Mouse (Mus musculus) gastrocnemius, postnatal 10 days (tissue): ENCODE data around the gene Dusp1. TPM values are rescaled to one million over a fixed set of nuclear protein-coding genes. Genes with fewer than 3 reads are reported as not detected.
A peak's percentile ranks its signal among the peaks of the same experiment; 100 is the strongest.

Experiments used
- DNase-seq: peaks from one replicate; pipeline ENCODE4 v3.0.0; 2021; ENCODE audit warnings: mixed read lengths
- total RNA-seq, 2 experiments: library from RNA; stranded (reverse); gene quantifications; 2 replicates each; pipeline ENCODE4 v1.2.3; 2021

Gene Dusp1
- total RNA-seq, 2 experiments from 2014 or later = 40.3 to 43.3 TPM

DNA sequence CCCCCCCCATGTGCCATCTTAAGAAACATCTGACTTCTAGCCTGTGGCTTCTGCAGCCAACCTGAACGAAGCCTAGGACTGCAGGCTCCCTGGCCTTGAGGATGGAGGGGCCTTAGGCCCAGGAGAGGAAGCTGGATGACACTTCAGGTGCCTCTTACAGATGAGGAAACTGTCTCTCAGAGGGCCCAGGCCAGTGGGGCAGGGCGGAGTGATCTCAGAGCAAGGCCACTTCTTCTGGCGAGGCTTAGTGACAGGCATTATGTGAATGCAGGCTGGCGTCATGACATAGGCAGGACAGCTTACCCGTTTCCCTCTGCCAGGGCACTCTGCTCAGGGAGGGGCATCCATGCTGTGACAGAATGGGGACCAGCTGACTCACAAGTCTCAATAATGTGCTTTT is 60.1 kb downstream of the Dusp1 start:
- DNase-seq = no peak

DNA sequence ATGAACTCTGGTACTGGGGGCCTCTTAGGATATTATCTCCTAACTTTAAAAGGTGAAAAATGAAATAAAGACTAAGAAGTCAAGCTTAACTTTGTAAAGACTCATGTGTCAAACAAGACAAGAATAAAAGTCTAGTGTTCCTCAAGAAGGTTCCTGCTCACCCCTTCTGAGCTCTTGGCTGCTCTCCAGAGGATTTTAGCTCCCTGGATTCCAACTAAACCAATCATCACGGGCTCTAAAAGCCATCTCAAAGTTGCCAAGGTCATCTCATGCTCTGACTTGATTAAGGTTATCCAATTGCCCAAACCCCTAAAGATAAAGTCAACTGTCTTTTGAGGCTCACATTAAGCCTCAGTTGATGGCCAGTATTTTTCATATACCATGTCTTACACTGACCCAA is 63.3 kb downstream of the Dusp1 start:
- no peak for DNase-seq

DNA sequence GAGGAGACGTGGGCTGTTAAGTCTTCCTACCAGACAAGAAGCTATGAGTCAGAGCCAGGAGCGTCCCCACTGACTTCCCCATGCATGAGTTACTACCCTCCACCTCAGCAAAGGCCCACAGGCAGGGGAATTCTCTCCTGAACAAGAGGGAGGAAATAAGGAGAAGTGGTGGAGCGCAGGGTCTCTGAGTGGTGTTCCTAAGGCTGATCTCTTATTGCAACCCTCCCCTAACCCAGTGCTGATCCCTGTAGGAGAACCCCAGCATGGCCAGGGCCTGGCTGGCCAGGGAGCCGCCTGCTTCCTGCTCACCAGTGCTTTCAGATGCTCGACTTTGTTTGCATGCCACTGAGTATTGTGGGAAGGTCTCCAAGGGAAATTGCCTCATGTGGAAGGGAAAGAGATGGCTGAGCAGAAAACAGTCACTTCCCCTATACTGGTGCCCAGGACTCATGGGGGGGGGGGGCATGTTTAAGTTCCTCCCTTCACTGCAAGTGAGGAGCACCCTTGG is 64.5 kb downstream of the Dusp1 start:
- DNase-seq = no peak

DNA sequence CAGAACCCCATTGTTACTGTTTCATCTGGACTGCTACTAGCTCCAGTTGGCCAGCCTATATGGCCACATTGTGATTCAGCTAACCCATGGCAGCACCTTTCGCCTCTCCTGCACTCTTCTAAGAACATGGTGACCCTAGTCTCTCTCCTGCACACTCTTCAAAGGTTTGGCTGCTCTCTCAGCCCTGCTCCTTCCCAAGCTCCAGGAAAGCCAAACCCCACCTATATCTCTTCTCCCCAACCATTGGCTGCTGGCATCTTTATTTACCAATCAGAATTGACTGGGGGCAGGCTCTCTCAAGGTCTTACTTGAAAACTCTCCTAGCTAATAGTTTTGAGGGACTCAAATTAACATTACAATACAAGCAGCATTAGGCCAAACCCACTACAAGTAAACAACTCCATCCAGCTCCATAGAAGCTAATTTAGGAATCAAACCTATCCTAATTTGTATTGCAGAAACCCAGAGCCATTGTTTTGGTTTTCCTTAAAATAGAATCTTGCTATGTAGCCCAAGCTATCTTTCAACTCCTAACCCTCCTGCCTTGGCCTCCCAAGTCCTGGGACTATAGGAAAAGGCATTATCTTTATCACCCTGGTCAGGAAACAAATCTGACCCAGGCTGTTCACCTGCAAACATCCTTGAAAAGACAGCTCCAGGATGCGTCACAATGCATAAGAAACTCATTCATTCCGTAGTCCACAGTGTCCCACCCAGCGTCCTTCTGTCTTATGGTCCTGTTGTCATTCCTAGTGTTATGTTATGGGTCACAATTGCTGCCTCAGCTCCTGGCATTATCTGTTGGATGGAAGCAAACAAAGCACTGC is 67.1 kb downstream of the Dusp1 start:
- DNase-seq = no peak

DNA sequence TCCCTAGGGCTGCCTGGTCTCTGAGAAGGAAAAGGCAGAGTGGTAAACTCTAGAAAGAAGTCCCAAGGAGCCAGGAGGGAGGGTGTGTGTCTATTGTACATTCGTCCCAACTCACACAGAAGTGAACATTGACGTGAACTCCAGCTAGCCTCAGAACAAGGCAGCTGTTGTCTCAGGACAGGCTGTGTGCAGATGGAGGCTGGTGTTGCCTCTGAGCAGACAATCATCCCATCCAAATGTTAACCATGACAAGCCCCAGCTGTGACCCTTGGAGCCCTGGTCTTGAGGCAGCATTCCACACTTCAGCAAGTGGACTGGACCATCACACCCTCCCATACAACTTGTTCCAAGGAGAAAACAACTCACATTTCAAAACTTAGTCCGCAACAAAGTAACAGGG is 69.7 kb downstream of the Dusp1 start:
- DNase-seq = no peak

DNA sequence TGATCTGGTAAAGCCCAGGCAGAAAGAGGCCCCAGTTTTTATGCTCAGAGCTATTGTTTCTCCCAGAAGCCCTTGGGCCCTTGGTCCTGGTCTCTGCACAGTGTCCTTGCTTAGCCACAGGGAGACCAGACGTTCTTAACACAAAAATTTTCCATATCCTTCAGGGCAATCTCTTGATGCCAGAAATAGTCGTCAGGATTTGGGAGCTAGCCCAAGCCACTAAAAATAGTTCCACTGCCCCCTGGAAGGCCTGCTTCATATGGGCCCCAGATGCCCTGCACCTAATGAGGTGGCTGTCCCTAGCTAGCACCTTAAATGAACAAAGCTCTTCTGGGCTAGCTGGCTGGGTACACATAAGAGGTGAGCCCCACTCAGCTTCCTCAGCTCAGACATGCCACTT is 71.0 kb downstream of the Dusp1 start:
- no peak for DNase-seq

DNA sequence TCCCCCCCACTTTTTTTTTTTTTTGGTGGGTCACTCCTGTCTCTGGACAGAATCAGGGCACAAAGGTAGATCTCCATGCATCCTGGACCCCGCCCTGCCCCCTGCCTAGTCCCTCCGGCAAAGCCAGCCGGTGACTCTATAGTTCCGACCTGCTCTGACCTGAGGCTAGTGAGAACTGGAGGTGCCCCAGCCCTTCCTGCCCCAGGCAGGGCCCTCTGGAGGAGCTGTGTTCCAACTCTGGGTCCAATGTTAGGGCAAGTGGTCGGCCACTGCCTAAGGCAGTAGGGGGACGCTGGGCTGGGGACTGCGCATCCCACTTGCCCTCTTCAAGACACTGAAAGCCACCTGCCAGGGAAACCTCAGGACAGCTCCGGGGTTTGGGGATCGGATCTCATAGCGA is 71.9 kb downstream of the Dusp1 start:
- no peak for DNase-seq

DNA sequence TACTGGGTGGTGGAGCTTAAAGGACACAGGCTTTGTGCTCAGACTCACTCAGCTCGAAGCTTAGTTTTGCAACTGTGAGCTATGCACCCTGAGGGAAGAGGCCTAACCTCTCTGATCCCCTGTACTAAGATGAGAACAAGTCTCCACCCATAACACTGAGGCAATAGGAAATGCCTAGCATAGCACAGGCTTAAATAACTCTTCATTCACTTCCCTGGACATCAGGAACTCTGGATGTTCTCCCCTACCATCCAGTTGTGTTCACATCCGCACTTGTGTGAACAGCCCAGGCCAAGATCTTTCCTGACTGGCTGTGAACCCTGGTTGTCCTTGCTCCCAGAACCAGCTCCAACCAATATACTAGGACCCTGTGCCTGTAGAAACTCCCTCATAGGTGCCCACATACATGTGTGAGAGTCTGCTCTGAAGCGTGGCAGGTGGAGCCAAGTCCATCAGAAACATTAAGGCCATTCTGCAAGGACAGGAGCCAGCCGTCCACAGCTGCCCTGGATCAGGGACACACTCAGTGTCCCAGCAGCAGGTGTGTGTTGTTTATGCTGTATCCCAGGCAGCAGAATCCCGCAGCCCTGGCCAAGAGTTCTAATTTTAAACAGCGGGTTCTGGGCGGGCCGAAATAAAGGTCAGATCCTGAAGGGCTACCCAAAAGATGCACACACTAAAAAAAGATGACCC is 73.1 kb downstream of the Dusp1 start:
- DNase-seq = peak; percentile 62

DNA sequence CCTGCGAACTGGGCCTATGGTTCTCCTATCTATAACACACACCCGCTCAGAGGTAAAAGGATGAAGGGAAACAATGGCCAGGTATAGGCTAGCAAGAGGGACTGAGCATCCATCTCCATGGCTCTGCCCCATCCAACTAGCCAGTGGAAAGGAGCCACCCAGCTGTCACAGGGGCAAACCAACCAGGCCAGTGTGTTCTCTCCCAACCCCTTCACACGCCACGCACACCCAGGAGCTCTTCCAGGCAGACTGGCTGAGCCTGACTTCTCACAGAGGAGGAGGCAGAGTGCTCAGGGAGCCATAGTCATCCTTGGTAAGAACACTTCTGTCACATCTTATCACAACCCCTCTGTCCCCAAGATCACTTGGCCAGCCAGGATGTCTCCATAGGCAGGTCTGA is 74.0 kb downstream of the Dusp1 start:
- DNase-seq = no peak

DNA sequence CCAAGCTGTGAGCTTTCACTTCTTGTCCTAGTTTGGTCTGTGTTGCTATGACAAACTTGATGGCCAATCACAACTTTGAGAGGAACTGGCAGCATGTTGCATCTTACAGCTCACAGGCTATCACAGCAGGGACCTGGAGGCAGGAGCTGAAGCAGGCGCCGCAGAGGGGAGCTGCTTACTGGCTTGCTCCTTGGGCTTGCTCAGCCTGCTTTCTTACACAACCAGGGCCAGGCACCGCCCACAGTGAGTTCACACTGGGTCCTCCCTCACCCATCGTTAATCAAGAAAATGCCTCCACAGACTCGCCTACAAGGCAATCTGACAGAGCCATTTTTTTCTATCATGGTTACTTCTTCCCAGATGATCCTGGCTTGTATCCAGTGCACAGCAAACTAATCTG is 74.7 kb downstream of the Dusp1 start:
- no peak for DNase-seq

DNA sequence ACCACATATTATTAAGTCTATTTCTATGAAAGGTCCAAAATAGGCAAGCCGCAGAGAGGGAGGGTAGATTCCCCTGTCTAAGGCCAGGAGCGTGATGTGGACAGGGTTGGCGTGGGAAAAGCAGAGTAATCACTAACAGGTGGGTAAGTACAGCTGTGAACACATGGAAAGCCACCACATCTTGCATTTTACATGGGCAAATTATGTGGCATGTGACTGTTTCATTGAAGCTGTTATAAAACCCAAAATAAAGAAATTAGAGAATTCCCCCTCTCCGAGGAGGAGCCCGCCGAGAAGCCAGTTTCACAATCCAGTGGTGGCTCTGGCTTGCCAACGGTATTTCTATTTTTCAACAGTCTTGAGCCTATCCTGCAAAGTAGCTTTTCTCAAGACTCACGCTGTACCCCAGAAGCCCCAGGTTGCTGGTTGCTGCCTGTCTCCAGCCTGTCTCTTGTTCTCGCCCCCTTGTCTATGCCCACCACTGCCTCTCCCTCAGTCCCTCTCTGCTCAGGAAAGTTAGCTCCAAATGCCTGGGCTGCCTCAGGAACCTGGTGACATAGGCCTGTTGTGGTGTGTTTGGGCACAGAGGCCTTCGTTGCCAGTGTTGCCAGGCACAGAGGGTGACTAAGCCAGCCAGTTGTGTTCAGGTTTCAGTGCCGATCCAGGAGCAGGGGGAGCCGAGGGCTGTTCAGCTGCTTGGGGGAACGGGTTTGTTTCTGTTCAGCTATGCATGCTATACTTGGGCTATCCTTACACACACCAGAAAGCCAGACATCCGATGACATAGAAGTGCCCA is 77.1 kb downstream of the Dusp1 start:
- DNase-seq = no peak

DNA sequence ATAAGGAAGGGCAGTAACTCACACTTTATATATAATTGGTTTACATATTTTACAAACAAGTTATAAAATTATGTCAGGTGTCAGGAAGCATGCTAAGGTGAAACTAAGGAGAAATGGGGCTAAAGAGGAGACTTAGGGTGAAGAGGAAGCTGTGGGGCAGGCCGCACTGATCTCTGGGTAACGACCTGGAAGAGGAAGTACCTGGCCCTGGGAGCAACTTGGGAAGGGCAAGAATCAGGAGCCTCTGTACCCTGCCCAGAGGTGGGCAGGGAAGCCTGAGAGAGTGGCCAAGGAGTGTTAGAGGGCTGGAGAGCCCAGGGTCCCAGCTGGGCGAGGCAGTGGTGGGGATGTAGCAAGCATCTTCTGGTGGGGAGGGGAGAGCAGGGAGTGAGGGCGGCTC is 81.0 kb downstream of the Dusp1 start:
- no peak for DNase-seq

DNA sequence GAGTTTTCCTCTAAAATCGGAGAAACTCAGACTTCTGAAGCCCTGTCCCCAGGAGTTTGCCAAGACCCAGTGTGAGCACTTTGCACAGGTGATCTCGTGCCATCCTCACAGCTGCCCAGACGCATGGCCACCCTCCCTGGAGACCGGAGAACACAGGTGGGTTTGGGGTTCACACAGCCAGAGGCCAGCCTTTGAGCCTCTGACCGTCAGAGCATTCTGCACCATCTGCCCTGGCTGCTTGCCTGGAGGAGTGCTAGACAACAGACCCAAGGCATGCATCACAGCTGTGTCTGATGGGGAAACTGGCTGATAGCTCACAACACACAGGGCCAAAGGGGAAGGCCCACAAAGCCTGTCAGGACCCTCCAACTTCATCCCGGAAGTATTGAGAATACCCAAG is 82.3 kb downstream of the Dusp1 start:
- DNase-seq = peak; percentile 68

DNA sequence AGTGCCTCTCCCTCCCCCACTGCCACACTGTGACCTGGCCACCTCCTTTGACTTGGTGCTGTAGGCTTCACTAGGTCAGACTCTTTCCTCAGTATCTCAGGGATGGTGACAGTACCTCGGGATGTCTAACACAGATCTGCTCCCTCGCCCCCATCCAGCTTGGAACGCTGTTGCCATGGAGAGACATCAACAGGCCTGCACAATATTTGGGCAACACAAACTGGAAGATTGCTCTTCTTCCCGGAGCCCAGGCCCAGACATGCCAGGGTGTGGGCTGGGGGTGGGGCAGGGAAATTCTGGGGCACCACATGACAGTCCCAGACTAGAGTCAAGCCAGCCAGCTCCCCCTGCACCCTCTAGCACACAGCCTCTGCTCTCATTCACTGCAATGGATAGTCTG is 83.3 kb downstream of the Dusp1 start:
- no peak for DNase-seq

DNA sequence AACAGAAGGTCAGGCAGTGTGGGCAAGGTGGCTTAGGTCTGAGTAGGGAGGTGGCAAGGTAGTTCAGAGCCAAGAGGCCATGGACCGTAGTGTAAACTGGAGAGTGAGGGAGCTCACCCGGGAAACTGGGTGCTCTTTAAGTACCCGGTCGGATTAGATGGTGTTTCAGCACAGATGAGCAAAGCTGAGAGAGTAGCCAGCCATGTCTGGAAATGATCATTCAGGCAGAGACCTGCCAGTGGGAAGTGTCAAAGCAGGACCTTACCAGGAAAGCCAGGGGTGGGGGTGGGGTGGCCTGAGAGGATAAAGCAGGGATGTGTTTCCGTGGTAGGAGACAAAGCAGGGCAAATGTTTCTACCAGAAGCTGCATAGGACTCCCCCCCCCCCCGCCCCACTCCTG is 85.1 kb downstream of the Dusp1 start:
- no peak for DNase-seq

DNA sequence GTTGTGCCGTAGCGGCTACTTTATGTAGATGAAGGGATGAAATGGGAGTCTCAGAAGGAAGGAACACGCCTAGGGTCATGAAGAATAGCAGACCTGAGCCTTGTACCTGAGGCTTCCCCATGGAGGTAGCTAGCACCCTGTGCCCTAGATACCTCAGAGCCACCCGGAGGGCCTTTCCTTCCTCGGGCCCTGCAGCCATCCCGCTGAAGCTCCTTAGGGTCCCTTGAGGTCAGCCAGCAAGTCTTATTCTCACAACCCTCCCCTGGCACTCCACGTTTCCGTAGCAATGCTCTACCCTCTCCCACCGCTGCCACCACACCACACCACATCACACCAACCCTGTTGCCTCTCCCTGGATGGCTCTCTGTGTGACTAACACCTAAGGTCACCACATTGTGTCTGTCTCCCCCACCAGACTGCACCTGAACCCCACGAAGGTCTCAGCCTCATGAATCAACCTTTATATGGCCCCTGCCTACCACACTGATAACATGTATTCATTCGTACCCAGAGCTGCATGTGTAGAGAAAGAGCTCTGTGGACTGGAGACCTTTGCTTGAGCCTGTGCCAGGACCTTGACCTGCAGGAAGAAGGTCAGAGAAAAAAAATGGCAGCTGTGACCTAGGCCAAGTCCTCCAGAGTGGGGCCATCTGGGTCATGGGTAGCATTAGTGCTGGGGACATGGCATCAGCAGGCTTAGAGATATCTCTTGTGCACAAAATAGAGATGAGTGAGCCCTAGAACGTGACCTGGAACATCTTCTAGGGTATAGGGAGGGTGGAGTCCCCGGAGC is 93.6 kb downstream of the Dusp1 start:
- DNase-seq = no peak

DNA sequence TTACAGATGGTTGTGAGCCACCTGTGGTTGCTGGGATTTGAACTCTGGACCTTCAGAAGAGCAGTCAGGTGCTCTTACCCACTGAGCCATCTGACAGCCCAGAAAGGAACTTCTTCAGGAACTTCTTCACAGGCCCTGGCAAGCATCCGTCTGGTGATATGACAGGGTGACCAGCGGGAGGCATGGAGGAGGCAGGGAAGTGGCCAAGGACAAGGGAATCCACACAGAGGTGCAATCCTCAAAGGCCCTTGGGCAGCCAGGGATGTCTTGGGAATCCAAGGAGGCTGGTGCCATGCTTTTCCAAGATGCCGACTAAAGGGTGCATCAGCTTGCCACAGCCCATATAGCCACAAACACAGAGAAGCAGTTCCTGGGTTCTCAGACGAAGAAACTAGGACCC is 94.3 kb downstream of the Dusp1 start:
- no peak for DNase-seq

DNA sequence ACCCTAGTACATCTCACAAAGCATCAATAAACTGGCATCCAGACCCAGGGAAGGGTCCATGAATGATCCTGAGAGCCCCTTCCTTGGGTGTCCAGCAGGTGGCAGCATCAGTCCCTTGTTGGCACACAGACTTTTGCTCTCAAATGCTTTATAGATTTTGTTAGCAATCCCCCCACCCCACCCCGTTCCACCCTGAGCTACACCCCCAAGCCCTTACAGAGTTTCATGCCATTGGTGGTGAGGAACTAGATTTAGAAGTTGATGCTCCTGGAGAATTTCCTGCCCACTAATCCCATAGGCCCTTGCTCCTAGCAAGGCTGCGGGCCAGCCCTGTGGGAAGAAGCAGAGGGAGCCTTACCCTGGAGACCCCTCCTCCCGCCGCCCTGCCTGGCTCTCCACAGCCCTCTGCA is 95.2 kb downstream of the Dusp1 start:
- DNase-seq = peak; percentile 87

DNA sequence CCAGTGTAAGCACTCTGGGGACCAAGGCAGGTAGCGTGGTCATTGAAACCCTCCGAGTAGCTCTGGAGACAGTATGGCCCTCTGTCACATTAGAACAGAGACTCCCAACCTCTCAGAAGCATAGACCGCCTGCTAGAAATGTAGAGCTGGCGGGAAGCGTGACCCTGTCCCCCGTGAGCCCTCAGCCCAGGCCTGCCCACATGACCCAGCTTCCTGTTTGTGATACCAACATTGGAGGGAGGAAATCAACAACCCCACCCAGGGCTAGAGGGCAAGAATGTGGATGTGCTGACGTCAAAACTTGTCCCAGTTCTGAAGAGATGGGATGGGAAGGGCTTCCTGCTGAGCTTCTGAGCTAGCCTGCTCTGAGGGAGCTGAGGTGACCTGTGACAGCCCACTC is 97.0 kb downstream of the Dusp1 start:
- no peak for DNase-seq

DNA sequence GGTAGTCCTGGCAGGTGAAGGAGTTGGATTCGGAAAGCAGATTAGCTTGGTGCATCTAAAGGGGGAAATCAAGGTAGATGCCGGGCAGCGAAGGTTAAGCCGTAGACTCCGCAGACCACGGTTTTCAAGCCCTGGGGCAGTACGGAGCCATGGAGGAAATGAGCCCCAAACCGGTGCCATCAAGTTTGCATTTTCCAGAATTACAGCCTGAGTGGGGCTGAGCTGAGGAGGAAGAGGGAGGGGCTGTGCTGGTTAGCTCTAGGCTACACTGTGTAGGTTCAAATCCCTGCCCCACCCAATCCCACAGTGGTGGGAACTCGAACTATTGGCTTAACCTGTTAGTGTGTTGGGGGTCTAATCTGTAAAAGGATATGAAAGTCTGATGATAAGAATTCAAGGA is 97.4 kb downstream of the Dusp1 start:
- no peak for DNase-seq

DNA sequence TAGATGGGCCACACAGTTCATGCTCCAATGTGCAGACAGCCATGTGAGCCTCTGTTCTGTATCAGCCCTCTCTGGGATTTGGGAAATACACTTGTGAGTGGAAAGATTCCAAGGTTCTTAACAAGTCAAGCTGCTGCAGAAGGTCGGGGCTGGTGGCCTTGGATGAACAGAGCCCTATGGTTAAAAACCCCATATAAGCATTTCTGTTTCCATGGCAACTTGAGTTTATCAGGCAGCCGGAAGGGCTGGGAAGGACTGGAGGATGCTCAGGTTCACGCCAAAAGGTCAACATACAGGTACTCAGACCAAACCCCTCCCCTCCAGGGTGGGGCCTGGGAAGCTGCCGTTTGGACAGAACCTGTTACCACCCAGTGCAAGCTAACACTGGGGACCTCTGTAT is 97.9 kb downstream of the Dusp1 start:
- DNase-seq = no peak

DNA sequence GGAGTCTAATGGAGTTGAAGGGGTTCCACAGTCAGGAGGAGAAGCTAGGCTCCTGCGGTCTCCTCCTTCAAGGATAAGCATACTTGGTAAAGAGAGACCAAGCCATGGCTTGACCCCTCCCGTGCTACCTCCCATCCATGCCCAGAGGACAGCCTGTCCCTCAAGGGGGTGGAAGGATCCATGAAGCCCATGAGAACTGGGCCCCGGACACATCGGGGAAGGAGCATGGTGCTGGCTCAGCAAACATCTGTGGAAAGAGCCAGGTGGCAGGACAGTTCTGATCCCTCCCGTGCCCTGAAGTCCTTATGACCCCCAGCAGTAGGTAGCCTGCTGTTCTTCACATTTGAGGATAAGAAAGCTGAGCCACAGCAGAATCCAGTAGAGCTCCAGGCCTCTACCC is 98.5 kb downstream of the Dusp1 start:
- no peak for DNase-seq
